Mouse (Mus musculus) frontal cortex, postnatal 25 days (tissue): ENCODE data around the gene Efhb.

Experiments used
- DNase-seq, 2 experiments: peaks; one replicate each; pipeline ENCODE4 v3.0.0; 2022; ENCODE audit warnings: low spot score in 2 of 2

Efhb gene

GRCm38 (mm10) chr17:53364111-53364510 lies 99.0 kb downstream of the Efhb start:
- no peak for DNase-seq
